Mouse (Mus musculus) stomach, postnatal 0 days (tissue): ENCODE data around the gene Jmjd7.

Source experiments
- CTCF ChIP-seq: IDR thresholded peaks from 2 replicates; pipeline ENCODE4 v1.5.1; 2016; ENCODE audit warnings: antibody characterized with exemption, low read depth, mild to moderate bottlenecking, moderate library complexity
- EP300 ChIP-seq: optimal IDR thresholded peaks from 2 replicates; pipeline ENCODE3; 2016; ENCODE audit warnings: antibody characterized with exemption

- TF ChIP-seq CTCF = no peak
- TF ChIP-seq EP300 = no peak
Observed at GRCm38 (mm10) chr2:119988952-119989351, 38.3 kb upstream of the Jmjd7 start.
